Mouse (Mus musculus) embryonic facial prominence, embryonic 11.5 days (tissue): Measurements from ENCODE around the gene Trove2. TPM values are rescaled to one million over a fixed set of nuclear protein-coding genes. Genes with fewer than 3 reads are reported as not detected.

Experiments
- ATAC-seq: fragments of 200-750 bp; cut with Nextera tagmentation; replicated peaks from 2 replicates; pipeline ENCODE4 v1.8.0; 2017; ENCODE audit warnings: low read depth; ENCODE audit not compliant: insufficient number of reproducible peaks, low FRiP score, low TSS enrichment
- DNase-seq: peaks from one replicate; pipeline ENCODE4 v3.0.0-alpha.2; 2015; ENCODE audit warnings: low spot score
- H3K27ac ChIP-seq: fragments of 300-500 bp; sonication (generic); replicated peaks from 2 replicates; pipeline ENCODE4 v1.5.1; 2014; ENCODE audit warnings: mild to moderate bottlenecking, low read depth, low read length, control low read depth
- H3K27me3 ChIP-seq: fragments of 300-500 bp; sonication (generic); 2 replicates; pipeline ENCODE4 v1.6.1; 2014; ENCODE audit warnings: mild to moderate bottlenecking, low read length, moderate library complexity, mixed read lengths; ENCODE audit not compliant: control insufficient read depth, insufficient read depth
- H3K36me3 ChIP-seq: fragments of 300-500 bp; sonication (generic); replicated peaks from 2 replicates; pipeline ENCODE4 v1.6.1; 2014; ENCODE audit warnings: low read depth, mild to moderate bottlenecking, low read length, moderate library complexity, mixed read lengths; ENCODE audit not compliant: control insufficient read depth, insufficient read depth
- H3K4me1 ChIP-seq: fragments of 300-500 bp; sonication (generic); 2 replicates; pipeline ENCODE4 v1.6.1; 2014; ENCODE audit warnings: low read length, mixed read lengths; ENCODE audit not compliant: control insufficient read depth, insufficient read depth
- H3K4me2 ChIP-seq: fragments of 300-500 bp; sonication (generic); 2 replicates; pipeline ENCODE4 v1.6.1; 2014; ENCODE audit warnings: low read depth, mild to moderate bottlenecking, control low read depth, low read length, moderate library complexity
- H3K4me3 ChIP-seq: fragments of 300-500 bp; sonication (generic); 2 replicates; pipeline ENCODE4 v1.5.1; 2014; ENCODE audit warnings: low read depth, low read length, control low read depth
- H3K9ac ChIP-seq: fragments of 300-500 bp; sonication (generic); replicated peaks from 2 replicates; pipeline ENCODE4 v1.6.1; 2014; ENCODE audit warnings: mild to moderate bottlenecking, control low read depth, low read length
- H3K9me3 ChIP-seq: fragments of 300-500 bp; sonication (generic); replicated peaks from 2 replicates; pipeline ENCODE4 v1.6.1; 2016; ENCODE audit warnings: mild to moderate bottlenecking, low read length, inconsistent platforms, mixed read lengths; ENCODE audit not compliant: control insufficient read depth
- WGBS: fragments of 180-500 bp; shearing (Covaris S2); extraction: QIAGEN DNeasy Blood & Tissue Kit; methylation state at CpG from one replicate; pipeline ENCODE4 v1.1.7; 2014; 5-methylcytosine and 5-hydroxymethylcytosine counted together
- polyA plus RNA-seq: library from polyadenylated mRNA; unstranded; fragments of >200 nt; fragmentation: Nextera tagmentation; extraction: Ambion mirVana; gene quantifications from 2 replicates; pipeline ENCODE4 v1.2.1, GENCODE M21; 2014

Trove2 gene
- polyA plus RNA-seq, 1 experiment from 2014 or later = 31.0 TPM

DNA sequence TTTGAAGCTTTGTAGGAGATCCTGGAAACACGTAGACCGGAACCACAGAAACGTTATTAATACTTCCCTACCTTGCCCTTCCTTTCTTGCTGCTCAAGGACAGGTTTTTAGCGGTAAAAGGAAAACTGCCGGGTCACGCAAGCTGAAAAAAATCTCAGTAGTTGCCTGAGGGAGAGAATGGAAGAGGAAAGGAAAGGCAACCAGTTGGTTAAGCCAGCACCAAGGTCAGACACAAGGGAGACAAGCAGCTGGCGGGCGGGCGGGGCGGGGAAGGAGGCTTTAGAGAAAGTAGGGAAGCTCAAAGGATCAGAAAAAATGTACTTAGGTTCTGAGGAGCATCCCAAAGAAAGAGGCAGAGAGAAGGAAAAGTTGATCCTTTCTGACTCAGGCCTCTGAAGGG, 31.0 kb downstream of the Trove2 start:
- ATAC-seq (no peak), DNase-seq (no peak)
- H3K4me3 ChIP-seq = no peak overlapping the region
- H3K4me1 ChIP-seq = no peaks in the 10 kb centered on the region
- no peaks in the 10 kb centered on the region; the same call in 1 of the 2 replicates for H3K36me3 ChIP-seq
- H3K9ac ChIP-seq = no peak overlapping the region
- H3K27ac ChIP-seq = no peak overlapping the region
- no peaks in the 10 kb centered on the region for H3K9me3 ChIP-seq
- 87% methylated on average over 10 of the region's 10 CpGs for WGBS
- H3K27me3 ChIP-seq = no peaks in the 10 kb centered on the region
- H3K4me2 ChIP-seq = no peak overlapping the region

DNA sequence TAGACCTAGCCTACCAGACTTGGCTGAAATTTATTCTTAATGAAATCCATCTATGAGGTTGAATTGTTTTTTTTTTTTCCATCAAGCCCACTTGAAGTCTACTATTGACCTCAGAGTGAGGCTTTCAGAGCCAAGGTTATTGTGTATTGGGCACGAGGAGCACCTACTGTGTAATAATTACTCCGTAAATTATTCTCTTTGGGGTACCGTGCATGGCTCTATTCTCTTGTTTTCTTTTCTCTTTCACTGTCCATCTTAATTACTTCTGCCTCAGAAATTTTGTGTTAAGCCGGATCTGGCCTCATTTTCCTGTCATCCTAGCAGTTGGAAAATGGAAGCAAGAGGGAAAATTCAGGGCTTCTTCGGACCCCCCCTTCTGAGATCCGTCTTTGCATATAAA, 34.7 kb downstream of the Trove2 start:
- H3K9ac ChIP-seq = no peak overlapping the region
- H3K4me2 ChIP-seq = no peak overlapping the region
- no peaks in the 10 kb centered on the region for H3K9me3 ChIP-seq
- H3K4me3 ChIP-seq = no peak overlapping the region
- H3K27me3 ChIP-seq = no peaks in the 10 kb centered on the region
- no peaks in the 10 kb centered on the region; the same call in 1 of the 2 replicates for H3K4me1 ChIP-seq
- H3K27ac ChIP-seq = no peak overlapping the region
- ATAC-seq (no peak), DNase-seq (no peak)
- no peaks in the 10 kb centered on the region; the same call in 1 of the 2 replicates for H3K36me3 ChIP-seq
- 72% methylated on average over 6 of the region's 6 CpGs for WGBS

DNA sequence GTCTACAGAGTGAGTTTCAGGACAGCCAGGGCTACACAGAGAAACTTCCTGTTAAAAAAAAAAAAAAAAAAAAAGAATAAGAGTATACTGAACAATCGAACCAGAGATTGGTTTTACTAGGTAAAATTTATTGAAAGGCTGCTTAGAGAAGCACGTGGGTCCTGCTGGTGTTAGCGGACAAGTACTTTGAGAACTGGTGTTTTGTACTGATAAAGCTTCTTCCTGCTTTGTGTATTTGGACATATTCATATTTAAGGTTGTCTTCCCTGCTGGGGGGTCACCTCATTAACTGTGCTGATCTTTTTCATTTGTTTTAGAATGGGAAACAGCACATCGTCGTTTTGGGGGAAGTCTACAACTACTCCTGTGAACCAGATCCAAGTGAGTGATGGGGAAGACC, 35.5 kb downstream of the Trove2 start:
- DNase-seq (no peak), ATAC-seq (no peak)
- Histone ChIP-seq H3K9me3 (no peaks in the 10 kb centered on the region), H3K36me3 (no peaks in the 10 kb centered on the region; the same call in 1 of the 2 replicates), H3K4me2 (no peak overlapping the region), H3K9ac (no peak overlapping the region), H3K27me3 (no peaks in the 10 kb centered on the region), H3K27ac (no peak overlapping the region), H3K4me1 (no peaks in the 10 kb centered on the region; the same call in 1 of the 2 replicates), H3K4me3 (no peak overlapping the region)
- 90% methylated on average over 5 of the region's 5 CpGs for WGBS

DNA sequence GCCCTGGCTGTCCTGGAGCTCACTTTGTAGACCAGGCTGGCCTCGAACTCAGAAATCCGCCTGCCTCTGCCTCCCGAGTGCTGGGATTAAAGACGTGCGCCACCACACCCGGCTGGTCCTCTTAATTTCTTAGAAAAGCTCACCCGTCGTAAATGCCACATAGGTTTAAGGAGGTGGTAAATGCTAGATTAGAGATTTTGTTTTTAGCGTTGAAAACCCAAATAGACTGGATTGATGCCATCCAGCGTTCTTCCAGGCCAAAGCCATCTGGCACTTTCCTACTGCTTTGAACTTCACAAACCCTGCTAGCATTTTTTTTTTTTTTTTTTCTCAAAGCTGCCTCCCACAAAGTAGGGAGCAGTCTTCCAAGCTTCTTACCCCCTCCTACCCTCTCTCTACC, 36.3 kb downstream of the Trove2 start:
- no peak overlapping the region for H3K4me2 ChIP-seq
- DNase-seq (no peak), ATAC-seq (no peak)
- H3K27me3 ChIP-seq = no peaks in the 10 kb centered on the region
- no peaks in the 10 kb centered on the region; the same call in 1 of the 2 replicates for H3K4me1 ChIP-seq
- H3K9me3 ChIP-seq = no peaks in the 10 kb centered on the region
- no peaks in the 10 kb centered on the region; the same call in 1 of the 2 replicates for H3K36me3 ChIP-seq
- H3K27ac ChIP-seq = no peak overlapping the region
- H3K9ac ChIP-seq = no peak overlapping the region
- 94% methylated on average over 9 of the region's 10 CpGs for WGBS
- no peak overlapping the region for H3K4me3 ChIP-seq

DNA sequence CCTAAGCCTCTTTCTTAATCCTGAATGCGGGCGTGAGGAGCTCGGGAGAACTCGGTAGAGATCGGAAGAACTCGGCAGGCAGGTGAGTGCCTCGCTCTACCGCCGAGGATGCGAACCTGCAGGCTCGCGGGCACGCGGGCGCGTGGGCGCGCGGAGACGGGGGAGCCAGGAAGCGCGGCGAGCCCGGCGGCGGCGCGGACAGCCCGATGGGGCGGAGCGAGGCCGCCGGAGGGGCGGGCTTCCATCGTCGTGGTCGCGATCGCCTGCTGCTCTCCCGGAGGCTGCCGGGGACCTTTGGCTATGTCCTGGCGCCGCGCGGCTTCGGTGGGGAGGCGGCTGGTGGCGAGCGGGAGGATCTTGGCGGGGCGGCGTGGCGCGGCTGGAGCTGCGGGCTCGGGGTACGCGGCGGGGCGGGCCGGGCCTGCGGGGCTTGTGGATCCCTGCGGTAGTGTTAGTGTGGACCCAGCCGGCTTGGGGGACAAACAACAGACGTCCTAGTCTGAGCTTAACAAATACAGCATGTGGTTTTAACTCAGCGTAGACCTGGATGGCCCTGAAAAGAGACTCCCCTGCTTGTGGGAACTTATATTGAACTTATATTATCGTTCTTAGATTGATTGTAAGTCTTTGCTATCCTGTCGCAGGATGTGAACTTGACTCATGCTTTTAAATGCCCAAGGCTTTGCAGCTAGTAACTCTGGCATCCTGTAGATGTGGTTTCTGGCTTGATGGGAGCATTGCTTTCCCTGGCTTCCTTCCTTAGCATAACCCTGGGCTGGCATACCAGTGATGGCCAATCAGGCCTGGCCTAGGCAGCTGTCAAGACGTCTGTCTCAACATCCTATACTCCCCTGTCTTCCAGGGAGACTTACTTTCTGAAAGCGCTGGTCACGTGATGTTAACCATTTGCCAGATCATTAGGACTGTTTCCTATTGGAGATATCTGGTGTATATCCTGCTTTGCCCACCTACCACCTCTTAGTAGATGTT, 37.2 kb downstream of the Trove2 start:
- Histone ChIP-seq H3K4me2 (peak overlapping the region; percentile 62), H3K9me3 (no peaks in the 10 kb centered on the region), H3K9ac (peak overlapping the region; percentile 88), H3K4me1 (no peaks in the 10 kb centered on the region; the same call in 1 of the 2 replicates), H3K27me3 (no peaks in the 10 kb centered on the region), H3K4me3 (peak overlapping the region; percentile 75), H3K27ac (peak overlapping the region; percentile 62), H3K36me3 (no peaks in the 10 kb centered on the region; the same call in 1 of the 2 replicates)
- WGBS = under 1% methylated on average over 70 of the region's 71 CpGs
- DNase-seq (peak; percentile 89), ATAC-seq (peak; percentile 88)

DNA sequence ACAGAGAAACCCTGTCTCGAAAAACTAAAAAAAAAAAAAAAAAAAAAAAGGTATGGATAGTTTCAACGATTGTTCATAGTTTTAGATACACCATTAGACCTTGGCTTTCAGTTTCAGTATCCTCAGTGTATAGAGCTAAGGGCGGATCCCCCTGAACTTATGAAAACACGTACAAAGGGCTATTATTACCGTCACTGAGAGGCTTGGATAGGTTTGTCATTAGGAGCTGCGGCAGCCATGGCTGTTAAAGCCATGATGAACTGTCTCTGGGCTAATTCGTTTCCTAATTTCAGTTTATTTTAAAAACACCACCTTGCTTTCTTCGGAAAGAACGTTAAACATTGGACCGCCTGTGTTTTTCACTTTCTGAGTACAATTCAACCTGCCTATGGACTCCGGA, 38.1 kb downstream of the Trove2 start:
- WGBS = 25% methylated on average over 10 of the region's 11 CpGs
- Histone ChIP-seq H3K36me3 (no peaks in the 10 kb centered on the region; the same call in 1 of the 2 replicates), H3K9me3 (no peaks in the 10 kb centered on the region), H3K9ac (peak overlapping the region; percentile 88), H3K4me2 (peak overlapping the region; percentile 62), H3K4me1 (no peaks in the 10 kb centered on the region; the same call in 1 of the 2 replicates), H3K4me3 (peak overlapping the region; percentile 75), H3K27me3 (no peaks in the 10 kb centered on the region), H3K27ac (no peak overlapping the region)
- ATAC-seq (no peak), DNase-seq (no peak)

DNA sequence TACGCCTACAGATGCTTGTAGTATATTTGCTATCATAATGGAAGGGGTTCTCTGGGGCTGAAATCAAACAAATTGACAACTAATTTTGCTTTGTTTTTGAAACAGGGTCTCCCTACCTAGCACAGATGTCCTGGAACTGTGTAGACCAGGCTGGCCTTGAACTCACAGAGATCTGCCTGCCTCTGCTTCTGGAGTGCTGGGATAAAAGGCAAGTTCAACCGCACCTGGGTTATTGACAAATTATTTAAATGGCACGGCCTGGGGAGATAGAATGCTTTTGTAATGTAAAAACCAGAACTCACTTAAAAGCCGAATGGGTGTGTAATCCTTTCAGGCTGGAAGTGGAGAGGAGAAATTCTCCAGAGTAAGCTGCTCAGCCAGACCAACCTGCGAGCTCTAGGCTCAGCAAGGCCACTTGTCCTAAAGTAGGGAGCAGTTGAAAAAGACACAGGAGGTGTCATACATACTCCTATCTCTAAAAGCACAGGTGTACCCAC, 42.9 kb downstream of the Trove2 start:
- Histone ChIP-seq H3K4me1 (no peaks in the 10 kb centered on the region), H3K9me3 (no peaks in the 10 kb centered on the region), H3K4me3 (no peak overlapping the region), H3K9ac (no peak overlapping the region), H3K4me2 (no peak overlapping the region), H3K27ac (no peak overlapping the region), H3K27me3 (no peaks in the 10 kb centered on the region), H3K36me3 (no peaks in the 10 kb centered on the region)
- 82% methylated on average over 5 of the region's 5 CpGs for WGBS
- DNase-seq (no peak), ATAC-seq (no peak)

DNA sequence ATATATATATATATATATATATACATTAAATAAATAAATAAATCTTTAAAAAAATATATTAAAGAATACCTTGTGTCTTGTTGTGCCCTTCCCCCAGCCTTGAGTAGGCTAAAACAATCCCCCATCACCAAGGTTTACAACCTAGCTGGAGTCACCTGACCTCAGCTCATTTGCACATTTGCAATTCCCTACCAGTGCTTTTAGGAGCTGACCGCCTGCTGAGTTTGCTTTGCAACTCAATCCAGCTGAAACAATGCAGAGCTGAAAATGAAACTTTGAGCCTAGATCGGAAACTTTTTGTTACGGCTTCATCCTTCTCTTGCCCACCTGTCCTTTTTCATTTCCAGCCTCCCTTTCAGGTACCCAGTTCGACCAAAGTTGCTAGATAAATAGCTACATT, 45.2 kb downstream of the Trove2 start:
- H3K36me3 ChIP-seq = no peaks in the 10 kb centered on the region
- 48% methylated on average over 4 of the region's 4 CpGs for WGBS

More for the DNA sequence above, 45.2 kb downstream of the Trove2 start:
- Histone ChIP-seq H3K4me2 (no peak overlapping the region), H3K27me3 (no peaks in the 10 kb centered on the region), H3K4me1 (no peaks in the 10 kb centered on the region), H3K9ac (no peak overlapping the region), H3K27ac (no peak overlapping the region), H3K9me3 (no peaks in the 10 kb centered on the region), H3K4me3 (no peak overlapping the region)
- ATAC-seq (no peak), DNase-seq (no peak)
